Mouse (Mus musculus) intestine, embryonic 16.5 days (tissue): ENCODE results near the gene Gas2l2. TPM values are rescaled to one million over a fixed set of nuclear protein-coding genes. Genes with fewer than 3 reads are reported as not detected.

Source experiments
- ATAC-seq: fragments of 200-750 bp; cut with Nextera tagmentation; 2 replicates; pipeline ENCODE4 v1.8.0; 2017; ENCODE audit warnings: moderate TSS enrichment, moderate library complexity
- H3K27ac ChIP-seq: fragments of 300-500 bp; sonication (generic); 2 replicates; pipeline ENCODE4 v1.5.1; 2014; ENCODE audit warnings: mild to moderate bottlenecking, low read length
- H3K27me3 ChIP-seq: fragments of 300-500 bp; sonication (generic); replicated peaks from 2 replicates; pipeline ENCODE4 v1.6.1; 2014; ENCODE audit warnings: low read length, control low read depth, mixed read lengths; ENCODE audit not compliant: control insufficient read depth, insufficient read depth
- H3K36me3 ChIP-seq: fragments of 300-500 bp; sonication (generic); 2 replicates; pipeline ENCODE4 v1.6.1; 2014; ENCODE audit warnings: low read length, control low read depth; ENCODE audit not compliant: control insufficient read depth, insufficient read depth
- H3K4me1 ChIP-seq: fragments of 300-500 bp; sonication (generic); 2 replicates; pipeline ENCODE4 v1.6.1; 2014; ENCODE audit warnings: low read length, control low read depth, mixed read lengths; ENCODE audit not compliant: control insufficient read depth, insufficient read depth
- H3K4me2 ChIP-seq: fragments of 300-500 bp; sonication (generic); 2 replicates; pipeline ENCODE4 v1.6.1; 2014; ENCODE audit warnings: low read depth, low read length, control low read depth
- H3K4me3 ChIP-seq: fragments of 300-500 bp; sonication (generic); 2 replicates; pipeline ENCODE4 v1.5.1; 2014; ENCODE audit warnings: mild to moderate bottlenecking, low read length
- H3K9ac ChIP-seq: fragments of 300-500 bp; sonication (generic); 2 replicates; pipeline ENCODE4 v1.6.1; 2014; ENCODE audit warnings: low read depth, low read length
- H3K9me3 ChIP-seq: fragments of 300-500 bp; sonication (generic); 2 replicates; pipeline ENCODE4 v1.6.1; 2016; ENCODE audit warnings: low read length, control low read depth; ENCODE audit not compliant: control insufficient read depth
- WGBS: fragments of 180-500 bp; shearing (Covaris S2); extraction: QIAGEN DNeasy Blood & Tissue Kit; methylation state at CpG from one replicate; pipeline ENCODE4 v1.1.7; 2014; 5-methylcytosine and 5-hydroxymethylcytosine counted together
- polyA plus RNA-seq: library from polyadenylated mRNA; unstranded; fragments of >200 nt; fragmentation: Nextera tagmentation; extraction: Ambion mirVana; gene quantifications from 2 replicates; pipeline ENCODE4 v1.2.1, GENCODE M21; 2015

Gene Gas2l2
- polyA plus RNA-seq, 1 experiment from 2014 or later: 0.13 TPM

DNA sequence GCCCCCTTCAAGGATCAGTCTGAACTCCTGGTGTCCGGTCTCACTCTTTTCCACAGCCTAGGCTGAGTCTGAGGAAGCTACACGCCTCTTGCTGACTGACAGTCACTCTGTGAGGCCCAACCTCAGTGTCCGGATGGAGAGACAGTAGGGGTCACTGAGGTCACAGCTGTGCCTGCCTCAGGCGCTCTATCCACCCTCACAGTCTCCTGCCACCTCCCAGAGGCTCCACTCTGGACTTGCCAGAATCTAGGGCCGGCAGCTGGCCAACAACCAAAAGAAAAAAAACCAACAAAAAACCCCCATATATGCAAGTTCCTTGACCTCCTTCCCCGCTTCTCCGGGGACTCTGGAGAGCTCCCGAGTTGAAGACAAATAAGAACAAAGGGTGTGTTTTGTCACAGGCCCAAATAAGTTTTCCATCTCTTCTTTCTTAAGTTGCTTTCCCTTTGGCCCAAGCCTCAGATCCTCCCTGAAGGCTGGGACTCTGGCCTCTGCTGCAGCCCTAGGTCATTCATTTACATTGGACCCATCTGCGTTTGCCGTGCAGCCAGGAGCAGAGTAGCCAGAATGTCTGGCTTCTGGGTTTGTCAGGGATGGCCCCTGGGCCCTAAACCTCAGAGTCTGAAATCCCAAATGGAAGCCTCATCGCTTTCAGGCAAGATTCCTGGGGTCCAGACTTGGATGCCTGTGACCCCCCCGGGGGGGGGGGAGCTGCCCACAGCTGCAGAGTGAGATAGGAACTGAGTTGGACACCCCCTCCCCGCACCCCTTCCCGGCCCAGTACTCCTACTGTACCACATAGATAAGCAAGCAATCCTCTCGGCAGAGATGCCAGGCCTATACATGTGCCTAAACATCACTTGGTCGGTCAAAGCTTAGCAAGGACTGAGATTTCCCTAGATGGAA, 19.0 kb upstream of the Gas2l2 start:
- peak overlapping the region; percentile 28; the same call in 1 of the 2 replicates for H3K27ac ChIP-seq
- peaks cover 27% of the 10 kb centered on the region for H3K4me1 ChIP-seq
- H3K36me3 ChIP-seq: no peaks in the 10 kb centered on the region
- no peak overlapping the region for H3K9ac ChIP-seq
- ATAC-seq: no peak
- peaks cover 14% of the 10 kb centered on the region for H3K27me3 ChIP-seq
- no peak overlapping the region for H3K4me2 ChIP-seq
- H3K9me3 ChIP-seq: no peaks in the 10 kb centered on the region
- H3K4me3 ChIP-seq: no peak overlapping the region
- 44% methylated on average over 16 of the region's 16 CpGs for WGBS

DNA sequence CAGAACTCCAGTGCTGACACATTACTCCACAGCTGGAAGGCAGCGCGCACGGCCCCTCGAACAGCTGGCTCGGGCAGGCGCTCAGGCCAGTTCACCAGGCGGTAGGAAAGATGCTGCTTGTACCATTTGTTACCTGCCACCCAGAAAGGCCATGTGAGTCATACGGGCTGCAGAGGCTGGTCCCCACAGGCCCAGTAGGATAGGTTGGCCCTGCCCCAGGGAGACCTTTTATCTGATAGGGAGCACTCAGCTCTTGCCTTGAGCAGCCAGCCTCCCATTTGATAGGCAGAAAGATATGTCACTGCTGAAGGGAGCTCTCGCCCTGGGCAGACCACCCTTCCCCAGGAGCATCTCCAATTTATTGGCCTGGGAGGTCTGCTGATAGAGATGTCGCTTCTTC, 18.4 kb upstream of the Gas2l2 start:
- Histone ChIP-seq H3K4me1 (peaks cover 24% of the 10 kb centered on the region), H3K27ac (no peak overlapping the region), H3K9me3 (no peaks in the 10 kb centered on the region), H3K4me2 (no peak overlapping the region), H3K4me3 (no peak overlapping the region), H3K27me3 (peaks cover 19% of the 10 kb centered on the region), H3K9ac (no peak overlapping the region), H3K36me3 (no peaks in the 10 kb centered on the region)
- no peak for ATAC-seq
- 72% methylated on average over 10 of the region's 10 CpGs for WGBS

DNA sequence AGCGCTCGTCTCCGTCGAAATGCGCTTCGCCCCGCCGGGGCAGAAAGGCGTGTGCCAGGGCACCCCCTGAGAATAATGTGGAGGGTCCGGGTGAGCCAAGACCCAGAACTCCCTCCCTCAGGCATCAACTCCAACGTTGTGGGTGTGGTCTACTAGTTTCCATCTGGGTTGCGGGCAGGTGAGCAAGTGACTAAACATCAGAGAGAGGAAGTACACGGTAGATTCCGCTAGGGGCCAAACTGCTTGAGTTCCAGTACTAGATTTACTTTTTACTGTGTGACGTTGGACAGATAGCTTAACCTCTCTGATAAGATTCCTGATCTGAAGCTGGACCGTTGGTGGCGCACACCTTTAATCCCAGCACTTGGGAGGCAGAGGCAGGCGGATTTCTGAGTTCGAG, 15.7 kb upstream of the Gas2l2 start:
- H3K4me1 ChIP-seq: peaks cover 29% of the 10 kb centered on the region
- no peak overlapping the region for H3K27ac ChIP-seq
- H3K9ac ChIP-seq: 0 out of 2 replicates have a peak overlapping the region, but pooled peaks have one; percentile 3
- H3K27me3 ChIP-seq: peaks cover 28% of the 10 kb centered on the region
- 25% methylated on average over 19 of the region's 19 CpGs for WGBS
- peak overlapping the region; percentile 45 for H3K4me2 ChIP-seq
- no peaks in the 10 kb centered on the region for H3K36me3 ChIP-seq
- H3K9me3 ChIP-seq: no peaks in the 10 kb centered on the region
- H3K4me3 ChIP-seq: peak overlapping the region; percentile 23
- no peak for ATAC-seq

GRCm38 (mm10) chr11:83443824-83444223, 14.6 kb upstream of the Gas2l2 start:
- Histone ChIP-seq H3K4me1 (peaks cover 22% of the 10 kb centered on the region), H3K4me2 (no peak overlapping the region), H3K36me3 (no peaks in the 10 kb centered on the region), H3K27ac (no peak overlapping the region), H3K9me3 (no peaks in the 10 kb centered on the region), H3K27me3 (peaks cover 28% of the 10 kb centered on the region), H3K4me3 (no peak overlapping the region), H3K9ac (no peak overlapping the region)
- ATAC-seq: no peak
- 15% methylated on average over 7 of the region's 7 CpGs for WGBS

- ATAC-seq: 0 out of 2 replicates have a peak, but pooled peaks have one; percentile 16
- Histone ChIP-seq H3K9ac (no peak overlapping the region), H3K4me2 (peak overlapping the region; percentile 53), H3K27ac (no peak overlapping the region), H3K4me3 (peak overlapping the region; percentile 27), H3K9me3 (no peaks in the 10 kb centered on the region), H3K4me1 (peaks cover 12% of the 10 kb centered on the region), H3K36me3 (no peaks in the 10 kb centered on the region), H3K27me3 (peaks cover 28% of the 10 kb centered on the region)
- 15% methylated on average over 29 of the region's 29 CpGs for WGBS
Measured at GRCm38 (mm10) chr11:83442596-83443267, 13.5 kb upstream of the Gas2l2 start.

- H3K36me3 ChIP-seq: no peaks in the 10 kb centered on the region
- peaks cover 28% of the 10 kb centered on the region for H3K27me3 ChIP-seq
- no peak overlapping the region for H3K4me3 ChIP-seq
- 50% methylated on average over 7 of the region's 7 CpGs for WGBS
- ATAC-seq: no peak
- peak overlapping the region; percentile 94 for H3K4me2 ChIP-seq
- H3K27ac ChIP-seq: no peak overlapping the region
- H3K9me3 ChIP-seq: no peaks in the 10 kb centered on the region
- peaks cover 11% of the 10 kb centered on the region for H3K4me1 ChIP-seq
- H3K9ac ChIP-seq: 0 out of 2 replicates have a peak overlapping the region, but pooled peaks have one; percentile 77
Measured at GRCm38 (mm10) chr11:83441235-83441634, 12.0 kb upstream of the Gas2l2 start.

- 1% methylated on average over 68 of the region's 75 CpGs for WGBS
- Histone ChIP-seq H3K4me2 (peak overlapping the region; percentile 94), H3K4me3 (peak overlapping the region; percentile 69), H3K4me1 (peaks cover 11% of the 10 kb centered on the region), H3K27ac (no peak overlapping the region), H3K9me3 (no peaks in the 10 kb centered on the region), H3K9ac (peak overlapping the region; percentile 77), H3K36me3 (no peaks in the 10 kb centered on the region), H3K27me3 (peaks cover 26% of the 10 kb centered on the region)
- ATAC-seq: peak; percentile 96
Measured at GRCm38 (mm10) chr11:83440081-83441064, 11.1 kb upstream of the Gas2l2 start.

DNA sequence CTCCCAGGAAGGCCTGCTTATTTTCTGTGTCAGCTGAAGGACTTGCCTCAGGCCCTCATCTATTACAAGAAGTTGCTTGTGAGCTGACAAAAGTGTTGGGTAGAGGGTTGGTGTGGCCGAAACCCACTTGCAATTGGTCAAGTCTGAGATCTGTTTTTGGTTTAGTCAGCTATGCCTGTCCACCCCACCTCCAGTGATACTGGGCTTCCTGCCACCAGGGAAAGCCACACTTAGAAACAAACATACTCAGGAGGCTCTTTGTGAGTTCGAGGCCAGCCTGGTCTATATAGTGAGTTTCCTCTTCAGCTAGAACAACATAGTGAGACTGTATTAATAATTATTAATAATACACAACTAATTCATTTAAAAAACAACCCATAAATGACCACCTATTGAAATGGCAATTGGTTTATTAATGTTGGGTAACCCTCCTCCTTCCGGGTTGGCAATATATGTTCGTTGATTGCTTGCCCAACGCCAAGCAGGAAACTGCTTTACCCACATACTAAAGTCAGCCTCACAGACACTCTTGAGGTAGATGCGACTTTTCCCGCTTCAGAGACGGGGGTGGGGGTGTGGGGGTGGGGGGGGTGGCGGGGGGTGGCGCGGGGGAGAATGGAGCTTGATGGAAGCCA, 10.3 kb upstream of the Gas2l2 start:
- Histone ChIP-seq H3K4me2 (peak overlapping the region; percentile 94), H3K9me3 (no peaks in the 10 kb centered on the region), H3K9ac (peak overlapping the region; percentile 77), H3K4me1 (peaks cover 11% of the 10 kb centered on the region), H3K36me3 (no peaks in the 10 kb centered on the region), H3K4me3 (peak overlapping the region; percentile 69), H3K27me3 (peaks cover 23% of the 10 kb centered on the region), H3K27ac (no peak overlapping the region)
- no peak for ATAC-seq
- 27% methylated on average over 11 of the region's 11 CpGs for WGBS
